Mouse (Mus musculus): ENCODE data around the gene Gm17571. TPM values are rescaled to one million over a fixed set of nuclear protein-coding genes. Genes with fewer than 3 reads are reported as not detected.

Gene Gm17571
- total and polyA plus RNA-seq, 3 experiments = not detected

GRCm38 (mm10) chr9:13440911-13441310 is 5.6 kb downstream of the Gm17571 start:
- DNase-seq (ENCODE audit: extremely low read depth) = no peak
- no peak overlapping the region for H3K4me2 ChIP-seq (ENCODE audit: insufficient read depth, low read depth, poor library complexity, severe bottlenecking)
- H3K4me3 ChIP-seq (replicated peaks in 1 of 3; ENCODE audit: low read depth in 2 of 3, low read length in 2 of 3, poor library complexity in 1 of 3) = no peak overlapping the region
- no peak overlapping the region for H3K27ac ChIP-seq (ENCODE audit: insufficient read depth, low read depth)
- no peaks in the 10 kb centered on the region for H3K79me2 ChIP-seq (replicated peaks; ENCODE audit: control insufficient read depth, extremely low read depth, insufficient read depth, poor library complexity, severe bottlenecking)
- H3K9ac ChIP-seq (ENCODE audit: insufficient read depth, low read depth) = no peak overlapping the region
- dilution Hi-C loops (cut with MboI; ENCODE audit: extremely low pct_ligation_motif_present, extremely low pct_unique_long_range_greater_than_20kb, low sequenced_read_pairs) = no loop called here
- TF ChIP-seq MEF2A (IDR thresholded peaks at IDR 0.05; ENCODE audit: borderline replicate concordance, low read depth, low read length) (no peak), UBTF (IDR thresholded peaks at IDR 0.05; ENCODE audit: low read depth, low read length) (no peak), SMC3 (IDR thresholded peaks at IDR 0.05; ENCODE audit: low read depth, low read length) (no peak), HCFC1 (IDR thresholded peaks at IDR 0.05; ENCODE audit: low read depth, low read length) (no peak), MYC (IDR thresholded peaks at IDR 0.05; ENCODE audit: low read depth, low read length) (no peak), MAZ (IDR thresholded peaks at IDR 0.05; ENCODE audit: low read depth, low read length) (no peak), E2F4 (IDR thresholded peaks at IDR 0.05; ENCODE audit: insufficient replicate concordance, low read depth, low read length) (no peak), POLR2A (IDR thresholded peaks at IDR 0.05; ENCODE audit: low read depth, low read length) (no peak), EP300 (IDR thresholded peaks at IDR 0.05; ENCODE audit: low read length) (no peak), JUN (IDR thresholded peaks at IDR 0.05; ENCODE audit: insufficient read depth, low read depth, low read length) (no peak), POLR2AphosphoS2 (IDR thresholded peaks at IDR 0.05; ENCODE audit: low read depth, low read length) (no peak), MXI1 (IDR thresholded peaks at IDR 0.05; ENCODE audit: low read depth, low read length) (no peak), USF1 (IDR thresholded peaks at IDR 0.05; ENCODE audit: low read depth, low read length) (no peak)
- peaks cover 6% of the 10 kb centered on the region for H3K9me3 ChIP-seq (replicated peaks; ENCODE audit: low read length)
- H3K36me3 ChIP-seq (replicated peaks in 1 of 2; ENCODE audit: control insufficient read depth in 1 of 2, insufficient read depth in 1 of 2, low read length in 1 of 2) = peaks cover 0 to 11% of the 10 kb centered on the region in 2 experiments
- H3K4me1 ChIP-seq (ENCODE audit: control insufficient read depth in 1 of 2, insufficient read depth in 2 of 2) = peaks cover 22 to 25% of the 10 kb centered on the region in 2 experiments
- in situ Hi-C loops (cut with MboI; ENCODE audit: low pct_ligation_motif_present, low pct_unique_long_range_greater_than_20kb, low sequenced_read_pairs) = no loop called here
- H3K27me3 ChIP-seq (replicated peaks) = no peaks in the 10 kb centered on the region

DNA sequence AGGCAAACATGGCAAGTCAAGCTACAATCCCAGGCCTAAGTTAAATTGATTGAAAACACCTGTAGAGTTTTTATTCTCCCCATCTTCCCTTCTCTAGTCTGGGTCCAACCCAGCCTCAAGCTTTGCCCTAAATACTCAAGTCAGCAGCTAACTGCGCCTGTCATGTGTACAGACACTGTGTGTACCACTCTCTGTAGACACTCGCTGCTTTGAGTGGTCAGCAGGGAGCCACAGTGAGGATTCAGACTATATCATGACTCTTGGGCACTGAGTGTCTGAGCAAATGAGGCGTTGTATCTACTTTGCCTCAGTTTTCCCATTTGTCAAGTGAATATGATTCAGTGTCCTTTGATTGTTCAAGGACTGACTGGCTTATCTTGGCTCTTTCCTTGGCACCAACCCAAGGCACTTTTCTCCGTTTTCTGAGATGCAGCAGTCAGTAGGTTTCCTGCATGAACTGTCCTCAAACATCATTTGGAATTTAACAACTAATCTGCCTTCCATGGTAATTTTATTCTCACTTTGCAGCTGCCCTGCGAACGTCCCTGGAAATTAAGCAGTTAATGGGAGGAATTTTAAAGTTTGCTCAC is 13.0 kb downstream of the Gm17571 start:
- no peak for TF ChIP-seq CHD1 (IDR thresholded peaks at IDR 0.05; ENCODE audit: low read depth, low read length)
- no peak for TF ChIP-seq ETS1 (conservative IDR thresholded peaks at IDR 0.05; ENCODE audit: low read depth, low read length)
- TF ChIP-seq HCFC1 (IDR thresholded peaks at IDR 0.05; ENCODE audit: low read depth, low read length) = no peak
- TF ChIP-seq CHD2 (IDR thresholded peaks at IDR 0.05; ENCODE audit: low read length) = no peak
- TF ChIP-seq ELF1 (IDR thresholded peaks at IDR 0.05; ENCODE audit: low read depth, low read length) = no peak
- no peak for TF ChIP-seq CTCF (conservative IDR thresholded peaks at IDR 0.05 in 1 of 2, IDR thresholded peaks at IDR 0.05 in 1 of 2; ENCODE audit: low read depth in 2 of 2, low read length in 2 of 2)
- TF ChIP-seq GABPA (IDR thresholded peaks at IDR 0.05; ENCODE audit: insufficient replicate concordance, low read depth, low read length) = no peak
- TF ChIP-seq SMC3 (IDR thresholded peaks at IDR 0.05; ENCODE audit: low read depth, low read length) = no peak
- TF ChIP-seq ZMIZ1 (IDR thresholded peaks at IDR 0.05; ENCODE audit: low read depth, low read length) = no peak
- no peak for TF ChIP-seq PAX5 (IDR thresholded peaks at IDR 0.05; ENCODE audit: low read length)
- no peak for TF ChIP-seq IRF4 (IDR thresholded peaks at IDR 0.05; ENCODE audit: low read depth, low read length)
- no peak for TF ChIP-seq MAFK (IDR thresholded peaks at IDR 0.05; ENCODE audit: insufficient replicate concordance, low read length)
- no peak for TF ChIP-seq RAD21 (IDR thresholded peaks at IDR 0.05; ENCODE audit: low read depth, low read length)
- in situ Hi-C loops (cut with MboI; ENCODE audit: low pct_ligation_motif_present, low pct_unique_long_range_greater_than_20kb, low sequenced_read_pairs) (no loop called here), dilution Hi-C loops (cut with MboI; ENCODE audit: extremely low pct_ligation_motif_present, extremely low pct_unique_long_range_greater_than_20kb, low sequenced_read_pairs) (no loop called here)

More for the DNA sequence above, 13.0 kb downstream of the Gm17571 start:
- peaks cover 6% of the 10 kb centered on the region for H3K9me3 ChIP-seq (replicated peaks; ENCODE audit: low read length)
- no peak overlapping the region for H3K4me2 ChIP-seq (ENCODE audit: insufficient read depth, low read depth, poor library complexity, severe bottlenecking)
- peaks cover 0 to 22% of the 10 kb centered on the region in 2 experiments for H3K36me3 ChIP-seq (replicated peaks in 1 of 2; ENCODE audit: control insufficient read depth in 1 of 2, insufficient read depth in 1 of 2, low read length in 1 of 2)
- H3K4me1 ChIP-seq (ENCODE audit: control insufficient read depth in 1 of 2, insufficient read depth in 2 of 2) = peaks cover 4 to 19% of the 10 kb centered on the region in 2 experiments; a peak in 3 of 4 replicates
- H3K27me3 ChIP-seq (replicated peaks) = no peaks in the 10 kb centered on the region
- no peak overlapping the region for H3K27ac ChIP-seq (ENCODE audit: insufficient read depth, low read depth)
- no peak overlapping the region for H3K9ac ChIP-seq (ENCODE audit: insufficient read depth, low read depth)
- H3K79me2 ChIP-seq (replicated peaks; ENCODE audit: control insufficient read depth, extremely low read depth, insufficient read depth, poor library complexity, severe bottlenecking) = peaks cover 4% of the 10 kb centered on the region; the same call in 1 of the 2 replicates
- H3K4me3 ChIP-seq (replicated peaks in 1 of 3; ENCODE audit: low read depth in 2 of 3, low read length in 2 of 3, poor library complexity in 1 of 3) = no peak overlapping the region
- no peak for DNase-seq (ENCODE audit: extremely low read depth)
